Mouse (Mus musculus) myocyte (in vitro differentiated cells): Measurements from ENCODE around the gene Doxl2.
"Not testable (repeated sequence)": the region's sequence is repeated elsewhere in the genome, so short reads cannot be mapped to it uniquely, and the experiment has no call there.

ENCODE experiments used
- E2F4 ChIP-seq: IDR thresholded peaks from one replicate; pipeline ENCODE4 v1.6.1; 2011; ENCODE audit warnings: mild to moderate bottlenecking, control low read depth, moderate library complexity; ENCODE audit not compliant: insufficient read depth
- MAX ChIP-seq: IDR thresholded peaks from one replicate; pipeline ENCODE4 v1.6.1; 2011; ENCODE audit warnings: low read depth, mild to moderate bottlenecking, control low read depth
- MYOG ChIP-seq, 3 experiments: IDR thresholded peaks; one replicate each; pipeline ENCODE4 v1.6.1; 2011; ENCODE audit warnings: control low read depth in 2 of 3, low read depth in 2 of 3, mild to moderate bottlenecking in 2 of 3; ENCODE audit not compliant: insufficient read length in 2 of 3, control insufficient read depth in 1 of 3, insufficient read depth in 1 of 3
- POLR2A ChIP-seq: IDR thresholded peaks from one replicate; pipeline ENCODE4 v1.6.1; 2011; ENCODE audit warnings: low read depth, mild to moderate bottlenecking, control low read depth, moderate library complexity; ENCODE audit not compliant: insufficient read length
- POLR2AphosphoS2 ChIP-seq: IDR thresholded peaks from one replicate; pipeline ENCODE4 v1.6.1; 2011; ENCODE audit warnings: low read depth, control low read depth; ENCODE audit not compliant: insufficient read length
- USF1 ChIP-seq: IDR thresholded peaks from one replicate; pipeline ENCODE4 v1.6.1; 2011; ENCODE audit warnings: low read depth, mild to moderate bottlenecking, control low read depth, moderate library complexity

GRCm38 (mm10) chr6:48966696-48967095, 8.1 kb upstream of the Doxl2 start:
- TF ChIP-seq POLR2A; E2F4; USF1; MYOG (IDR thresholded peaks at IDR 0.05; ENCODE audit: control insufficient read depth in 1 of 3, insufficient read depth in 1 of 3, insufficient read length in 2 of 3, low read depth in 2 of 3); MAX; POLR2AphosphoS2: not testable (repeated sequence)
